Mouse (Mus musculus) right cerebral cortex, adult 2 months (tissue): ENCODE measurements around the gene Nfat5.

Source experiments
- DNase-seq, 2 experiments: peaks; one replicate each; pipeline ENCODE4 v3.0.0; 2021 to 2022; ENCODE audit warnings: low spot score in 2 of 2

Gene Nfat5

DNA sequence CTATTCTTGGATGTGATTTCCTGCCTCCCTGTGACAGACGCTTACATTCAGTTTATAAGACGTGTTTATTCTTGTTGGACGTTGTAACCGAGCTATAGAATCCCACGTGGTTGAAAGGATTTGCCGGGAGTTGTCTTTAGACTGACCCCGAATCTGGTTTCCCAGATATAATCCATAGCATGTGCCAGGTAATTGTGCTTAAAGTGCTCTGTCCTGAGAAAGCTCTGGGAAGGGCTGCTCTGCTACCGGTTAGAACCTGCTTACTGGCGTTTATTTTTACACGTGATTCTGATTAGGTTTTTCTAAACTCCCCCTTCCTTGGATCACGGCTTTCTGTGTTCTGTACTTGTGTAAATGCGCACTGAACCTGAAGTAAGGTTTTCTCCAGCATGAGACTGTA, 104.4 kb downstream of the Nfat5 start:
- no peak for DNase-seq

DNA sequence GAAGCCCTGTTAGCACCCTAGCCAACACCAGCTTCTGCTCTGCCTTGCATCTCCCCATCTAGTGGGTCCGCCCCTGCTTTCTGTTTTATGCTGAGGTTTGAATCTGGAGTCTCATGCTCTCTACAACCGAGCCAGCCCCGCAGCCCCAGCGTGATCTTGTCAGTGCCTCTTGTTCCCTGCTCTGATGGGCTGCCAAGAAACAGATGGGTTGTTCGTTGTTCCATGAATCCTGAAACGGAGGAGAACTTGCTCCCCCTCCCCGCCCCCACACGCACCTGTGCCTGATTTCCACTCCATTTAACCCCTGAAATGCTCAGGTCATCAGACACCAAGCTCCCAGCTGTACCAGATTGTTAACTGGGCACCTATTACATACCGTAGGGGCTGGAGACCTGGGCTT, 106.2 kb downstream of the Nfat5 start:
- DNase-seq = no peak

DNA sequence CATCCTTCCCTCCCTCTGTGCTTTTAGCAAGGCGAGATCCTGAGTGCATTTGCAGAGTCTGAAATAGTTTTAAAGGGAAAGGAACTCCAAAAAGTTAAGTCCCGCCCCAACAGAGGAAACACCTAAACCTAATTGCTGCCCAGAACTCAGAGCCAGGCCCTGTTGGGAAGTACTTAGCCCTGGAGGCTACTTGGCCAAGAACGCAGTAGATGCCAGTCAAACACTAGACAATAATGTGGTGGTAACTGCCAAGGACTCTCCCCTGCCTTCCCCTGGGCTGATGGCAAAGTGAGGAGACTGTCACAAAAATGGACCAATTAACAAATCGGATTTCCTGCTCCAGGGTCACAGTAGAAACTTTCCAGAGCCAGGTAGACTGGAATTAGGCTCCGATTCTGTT, 108.6 kb downstream of the Nfat5 start:
- no peak for DNase-seq

DNA sequence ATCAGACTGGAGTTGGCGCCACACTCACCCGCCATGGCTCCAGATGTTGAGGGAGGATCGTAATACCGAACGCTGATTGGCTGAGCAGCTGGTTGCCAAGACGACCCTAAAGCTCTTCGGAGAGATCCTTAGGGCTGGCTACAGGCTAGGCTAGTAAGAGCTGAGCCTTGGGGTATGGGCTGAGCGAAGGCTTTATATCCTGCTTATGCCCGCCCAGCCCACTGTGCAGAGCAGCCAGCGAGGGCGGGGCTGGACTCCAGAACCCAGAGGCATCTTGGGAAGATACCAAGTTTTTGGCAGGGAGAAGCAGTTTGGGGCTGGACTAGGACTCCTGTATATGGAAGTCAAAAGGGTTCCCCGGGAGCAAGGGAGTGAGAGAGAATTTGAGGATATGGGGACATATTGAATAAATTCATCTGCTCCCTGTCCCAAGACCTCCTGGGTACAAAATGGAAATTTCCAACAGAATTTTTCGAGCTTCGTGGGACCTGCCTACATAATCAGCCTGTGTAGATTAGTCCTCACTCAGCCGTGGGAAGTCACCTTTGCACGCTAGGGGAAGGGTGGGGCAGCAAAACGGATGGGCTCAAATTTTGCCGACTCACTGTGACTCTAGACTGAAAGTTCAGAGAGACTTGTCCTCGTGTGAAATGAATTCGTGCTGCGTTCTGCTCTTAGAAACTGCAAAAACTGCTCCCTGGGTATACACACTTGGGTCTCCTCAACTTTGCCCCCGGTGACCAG, 109.9 kb downstream of the Nfat5 start, which contains the start of gene Nqo1:
Nqo1 (minus strand) TSS at position 169 of the 744 bp plus-strand sequence.
- peak; percentile 51 to 65 for DNase-seq

DNA sequence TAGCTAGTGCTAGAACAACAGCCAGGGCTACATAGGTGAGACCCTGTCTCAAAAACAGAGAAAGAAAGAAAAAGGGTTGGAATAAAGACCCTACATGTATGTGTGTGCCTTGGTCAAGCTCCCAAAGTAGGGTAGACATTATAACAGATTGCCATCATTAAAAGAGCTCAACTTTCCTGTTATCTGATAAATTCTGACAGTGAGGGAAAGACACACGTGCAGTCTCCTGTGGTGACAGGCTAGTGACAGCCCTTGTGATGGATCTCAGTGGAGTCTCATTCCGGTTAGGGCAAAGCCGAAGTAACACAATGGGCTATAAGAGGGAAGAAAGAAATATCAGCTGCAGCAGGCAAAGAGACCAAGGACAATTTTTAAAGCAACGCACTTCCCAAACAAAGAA, 110.8 kb downstream of the Nfat5 start:
- DNase-seq = no peak

DNA sequence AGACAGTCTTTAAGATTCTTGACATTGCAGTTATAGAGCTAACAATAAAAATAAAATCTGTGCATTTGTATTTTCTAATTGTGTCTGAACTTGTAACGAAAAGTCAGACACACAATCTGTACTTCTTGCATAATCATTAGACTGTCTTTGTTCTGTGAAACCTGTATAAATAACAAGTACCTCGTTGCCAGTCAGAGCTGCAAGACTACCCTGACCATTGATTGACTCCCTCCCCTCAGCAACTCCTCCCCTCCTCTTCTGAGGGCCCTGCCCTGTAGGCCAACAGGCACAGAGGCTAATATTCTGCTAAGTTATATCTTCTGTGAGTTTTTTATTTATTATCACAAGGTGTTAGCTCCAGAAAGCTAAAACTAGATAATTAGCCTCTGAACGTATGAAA, 112.7 kb downstream of the Nfat5 start:
- DNase-seq = no peak

DNA sequence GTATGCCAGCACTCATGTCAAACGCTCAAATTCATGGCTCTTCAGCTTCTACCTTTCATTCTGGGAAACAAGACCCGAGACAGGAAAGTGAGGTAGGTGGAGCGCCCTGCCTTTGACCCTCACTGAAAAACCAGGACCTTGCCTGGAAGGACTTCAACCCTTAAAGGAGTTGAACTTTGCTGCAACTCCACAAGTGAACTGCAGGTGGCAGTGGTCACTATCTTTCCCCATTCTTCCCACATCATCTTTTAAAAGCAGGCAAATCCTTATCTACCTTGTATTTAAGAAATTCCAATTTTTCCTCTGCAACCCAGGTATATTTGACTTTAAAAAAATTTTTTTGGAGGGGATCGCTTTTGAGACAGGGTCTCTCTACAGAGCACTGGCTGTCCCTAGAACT, 118.1 kb downstream of the Nfat5 start:
- peak in 1 of 2 experiments; percentile 31 for DNase-seq

DNA sequence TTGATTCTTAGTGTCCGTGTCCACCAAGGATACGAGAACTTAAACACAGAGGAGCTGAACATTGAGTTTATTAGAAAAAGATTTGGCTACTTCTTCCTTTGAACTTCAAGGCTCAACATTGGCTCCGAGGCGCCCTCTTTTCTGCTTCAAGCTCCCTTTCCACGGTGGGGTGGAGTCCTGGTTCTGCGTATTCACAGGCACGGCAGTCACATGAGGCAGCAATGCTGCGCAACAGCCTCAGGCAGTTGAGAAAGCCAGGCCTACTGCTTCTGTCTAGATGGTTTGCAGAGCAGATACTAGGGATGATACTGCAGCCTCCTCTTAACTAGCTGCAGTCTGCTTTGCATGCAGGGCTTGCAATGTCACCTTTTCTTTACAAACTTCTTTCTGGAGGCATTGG, 119.3 kb downstream of the Nfat5 start:
- no peak for DNase-seq

DNA sequence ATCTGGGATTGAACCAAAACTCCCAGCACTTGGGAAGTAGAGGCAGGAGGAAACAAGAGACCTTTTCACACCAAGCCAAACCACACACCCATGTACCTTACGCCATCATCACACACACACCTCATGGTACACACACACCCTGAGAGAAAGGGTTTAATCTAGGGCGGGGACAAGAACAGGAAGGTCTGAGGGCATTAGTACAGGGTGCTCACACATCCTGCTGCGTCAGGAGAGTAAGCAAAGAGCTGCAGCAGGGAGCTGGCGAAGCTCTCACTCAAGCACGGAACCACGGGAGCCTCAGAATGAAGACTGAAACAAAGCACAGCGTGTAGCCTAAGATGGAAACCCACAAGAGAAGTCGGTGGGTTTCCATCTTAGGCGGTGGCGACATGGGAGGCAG, 120.6 kb downstream of the Nfat5 start:
- DNase-seq = no peak

DNA sequence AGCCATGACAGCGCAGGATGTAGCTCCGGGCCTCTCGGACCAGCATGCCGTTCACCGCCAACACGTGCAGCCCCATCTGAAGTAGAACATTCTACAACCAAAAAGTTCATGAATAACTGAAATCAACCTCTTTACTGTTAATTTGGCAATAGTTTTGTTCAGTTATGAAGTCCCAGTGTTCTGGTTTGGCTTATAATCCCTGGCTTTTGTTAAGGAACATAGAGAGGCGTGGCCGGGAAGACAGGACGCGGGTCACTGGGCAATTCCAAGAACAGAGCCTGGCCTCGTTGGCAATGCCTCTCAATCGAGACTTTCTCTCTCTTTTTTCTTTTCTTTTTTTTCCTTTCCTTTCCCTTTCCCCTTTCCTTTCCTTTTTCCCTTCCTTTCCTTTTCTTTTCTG, 123.7 kb downstream of the Nfat5 start:
- no peak for DNase-seq

DNA sequence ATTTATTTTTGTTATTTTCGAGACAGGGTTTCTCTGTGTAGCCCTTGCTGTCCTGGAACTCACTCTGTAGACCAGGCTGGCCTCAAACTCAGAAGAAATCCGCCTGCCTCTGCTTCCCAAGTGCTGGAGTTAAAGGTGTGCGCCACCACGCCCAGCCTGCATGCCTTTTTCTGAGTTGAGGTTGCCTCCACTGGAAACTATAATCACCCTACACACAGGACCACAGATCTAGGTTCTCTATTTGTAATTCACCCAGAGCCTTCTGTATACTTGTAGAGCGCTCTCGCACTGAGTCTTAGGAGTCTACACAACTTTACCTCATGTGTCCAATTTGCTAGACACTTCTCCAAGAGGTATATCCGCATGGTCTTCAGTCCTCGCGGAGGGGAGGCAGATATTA, 130.9 kb downstream of the Nfat5 start:
- DNase-seq = no peak

DNA sequence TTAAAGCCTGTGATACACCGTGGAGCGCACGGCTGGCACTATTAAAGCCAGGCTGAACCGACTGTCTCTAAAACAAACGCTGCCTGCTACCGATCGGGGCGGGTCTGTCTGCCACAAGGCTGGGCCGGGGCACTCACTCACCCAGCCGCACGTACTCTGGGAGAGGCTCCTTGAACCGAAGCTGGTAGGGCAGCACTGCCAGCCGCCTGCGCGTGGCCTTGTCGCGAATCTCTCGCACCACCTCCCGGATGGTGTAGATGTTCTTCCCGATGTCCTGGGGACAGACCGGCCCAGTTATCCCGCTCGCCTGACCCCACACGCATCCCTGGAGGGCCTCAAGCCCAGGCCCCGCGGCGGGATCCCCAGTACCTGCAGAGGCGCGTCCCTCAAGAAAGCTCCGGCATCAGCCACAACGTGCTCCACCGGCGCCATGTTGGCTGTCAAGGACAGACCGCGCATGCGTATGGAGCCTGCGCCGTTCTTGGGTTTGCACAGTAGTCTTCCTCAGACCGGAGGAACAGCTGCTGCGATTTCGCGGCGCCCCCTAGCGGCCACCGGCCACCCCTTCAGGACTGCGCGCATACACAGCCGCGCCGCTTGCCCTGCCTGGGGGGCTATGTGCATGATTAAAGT, 131.4 kb downstream of the Nfat5 start, which contains the start of gene Nob1:
Nob1 (minus strand) TSS at position 455 of the 633 bp plus-strand sequence.
- DNase-seq = peak; percentile 96 to 98

DNA sequence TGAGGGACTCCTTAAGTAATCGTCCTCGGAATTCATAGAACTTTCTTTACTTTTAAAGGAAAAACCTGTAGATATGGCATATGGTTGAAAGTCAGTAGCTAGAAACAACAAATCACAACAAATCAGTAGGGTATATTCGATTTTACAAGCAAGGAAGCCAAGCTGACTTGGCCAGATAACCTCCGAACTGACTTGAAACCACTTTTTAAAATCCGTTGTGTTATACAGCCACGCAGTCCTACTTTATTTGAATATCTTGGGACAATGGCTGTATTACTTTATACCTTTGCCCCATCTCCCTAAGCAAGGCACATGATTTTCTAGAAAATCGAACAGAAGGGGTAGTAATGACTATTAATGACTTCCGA, 131.9 kb downstream of the Nfat5 start:
- DNase-seq = no peak
